Mouse (Mus musculus): Measurements from ENCODE around the gene Zfp382. TPM values are rescaled to one million over a fixed set of nuclear protein-coding genes. Genes with fewer than 3 reads are reported as not detected.
A peak's percentile ranks its signal among the peaks of the same experiment; 100 is the strongest.
"Not testable (repeated sequence)": the region's sequence is repeated elsewhere in the genome, so short reads cannot be mapped to it uniquely, and the experiment has no call there.

Zfp382 gene
- polyA plus RNA-seq, 1 experiment from 2014 or later: 6.6 TPM

DNA sequence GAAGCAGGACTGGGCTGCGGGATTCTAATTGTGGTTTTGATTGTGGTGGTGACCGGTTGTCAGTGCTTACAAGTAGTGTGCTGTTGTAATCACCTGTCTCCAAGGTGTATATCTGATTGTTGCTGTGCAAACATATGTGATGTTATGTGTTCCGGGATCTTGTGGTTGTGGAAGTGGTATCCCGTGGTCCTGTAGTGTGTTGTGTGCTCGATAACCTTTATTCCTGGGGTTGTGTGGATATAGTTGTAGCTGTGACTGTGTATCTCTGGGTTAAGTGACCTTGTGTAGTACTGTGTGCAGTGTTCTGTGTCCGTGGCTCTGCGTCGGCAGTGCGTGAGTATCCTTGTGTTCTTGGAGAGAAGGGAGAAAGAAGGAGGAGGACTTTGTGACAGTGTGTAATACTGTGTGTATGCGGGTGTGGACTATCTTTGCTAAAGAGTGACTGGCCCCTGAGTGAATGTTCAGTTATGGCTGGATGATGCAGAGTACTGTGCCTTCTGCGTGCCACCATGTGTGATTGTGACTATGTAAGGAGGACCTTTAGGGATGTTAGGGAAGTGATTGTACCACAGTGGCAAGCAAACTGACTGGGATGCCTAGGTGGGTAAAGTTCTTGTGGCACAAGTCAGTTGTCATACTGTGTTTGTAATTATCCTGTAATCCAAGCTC, 48.7 kb downstream of the Zfp382 start:
- Histone ChIP-seq H3K27me3 (replicated peaks; ENCODE audit: control insufficient read depth, insufficient read depth, low read length) (no peaks in the 10 kb centered on the region), H3K4me1 (ENCODE audit: control insufficient read depth, insufficient read depth, low read length) (peaks cover 16% of the 10 kb centered on the region), H3K4me3 (ENCODE audit: low read length) (peak overlapping the region; percentile 72), H3K9ac (ENCODE audit: low read depth, low read length) (peak overlapping the region; percentile 90), H3K36me3 (ENCODE audit: control insufficient read depth, insufficient read depth, low read length) (peaks cover 17% of the 10 kb centered on the region), H3K4me2 (ENCODE audit: low read depth, low read length) (peak overlapping the region; percentile 78), H3K9me3 (ENCODE audit: control insufficient read depth, low read length) (peaks cover 20% of the 10 kb centered on the region), H3K27ac (ENCODE audit: low read length) (peak overlapping the region; percentile 85)
- no peak; the same call in none of the 2 replicates for ATAC-seq
- 19% methylated on average over 11 of the region's 11 CpGs for WGBS

DNA sequence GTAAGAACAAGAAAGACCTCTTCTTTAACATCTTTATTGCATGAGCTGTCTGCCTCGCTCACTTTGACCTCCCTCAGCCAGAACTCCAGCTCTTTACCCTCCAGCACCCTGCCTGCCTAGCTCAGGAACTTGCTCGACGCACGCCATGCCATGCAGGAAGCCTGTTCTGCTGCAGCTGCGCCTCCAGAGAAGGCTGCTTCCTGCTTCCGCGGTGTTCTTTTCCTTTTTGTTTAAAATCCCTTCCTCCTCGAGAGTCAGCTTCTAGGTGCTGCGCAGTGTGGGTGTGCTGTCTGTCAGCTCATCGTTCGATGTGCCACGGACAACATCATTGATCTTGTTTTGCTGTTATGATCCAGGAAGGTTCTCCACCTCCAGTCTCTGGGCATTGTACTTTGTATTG, 54.7 kb downstream of the Zfp382 start:
- 76% methylated on average over 12 of the region's 12 CpGs for WGBS
- no peak for ATAC-seq

DNA sequence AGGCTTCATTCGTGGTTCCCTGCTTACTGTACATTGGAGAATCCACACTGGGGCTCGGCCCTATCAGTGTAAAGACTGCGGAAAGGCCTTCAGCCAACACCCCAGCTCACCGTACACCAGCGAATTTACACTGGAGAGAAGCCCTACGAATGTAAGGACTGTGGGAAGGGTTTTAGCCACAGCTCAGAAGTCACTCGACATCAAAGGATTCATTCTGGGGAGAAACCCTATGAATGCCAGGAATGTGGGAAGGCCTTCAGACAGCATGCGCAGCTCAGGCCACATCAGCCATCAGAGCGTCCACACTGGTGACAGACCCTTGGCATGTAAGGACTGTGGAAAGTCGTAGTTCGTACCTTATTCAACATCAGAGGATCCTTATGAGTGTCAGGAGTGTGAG, 56.5 kb downstream of the Zfp382 start:
- no peak for ATAC-seq
- Histone ChIP-seq H3K9me3 (ENCODE audit: control insufficient read depth, low read length) (no peaks in the 10 kb centered on the region), H3K27ac (ENCODE audit: low read length) (no peak overlapping the region), H3K36me3 (ENCODE audit: control insufficient read depth, insufficient read depth, low read length) (peaks cover 5% of the 10 kb centered on the region; the same call in 1 of the 2 replicates), H3K4me2 (ENCODE audit: low read depth, low read length) (no peak overlapping the region), H3K4me1 (ENCODE audit: control insufficient read depth, insufficient read depth, low read length) (no peaks in the 10 kb centered on the region), H3K27me3 (replicated peaks; ENCODE audit: control insufficient read depth, insufficient read depth, low read length) (no peaks in the 10 kb centered on the region), H3K4me3 (ENCODE audit: low read length) (no peak overlapping the region), H3K9ac (ENCODE audit: low read depth, low read length) (no peak overlapping the region)
- 81% methylated on average over 11 of the region's 11 CpGs for WGBS

More for the DNA sequence above, 54.7 kb downstream of the Zfp382 start:
- Histone ChIP-seq H3K9ac (ENCODE audit: low read depth, low read length) (no peak overlapping the region), H3K4me1 (ENCODE audit: control insufficient read depth, insufficient read depth, low read length) (no peaks in the 10 kb centered on the region), H3K4me3 (ENCODE audit: low read length) (no peak overlapping the region), H3K9me3 (ENCODE audit: control insufficient read depth, low read length) (no peaks in the 10 kb centered on the region), H3K27ac (ENCODE audit: low read length) (no peak overlapping the region), H3K27me3 (replicated peaks; ENCODE audit: control insufficient read depth, insufficient read depth, low read length) (no peaks in the 10 kb centered on the region), H3K4me2 (ENCODE audit: low read depth, low read length) (no peak overlapping the region), H3K36me3 (ENCODE audit: control insufficient read depth, insufficient read depth, low read length) (peaks cover 5% of the 10 kb centered on the region; the same call in 1 of the 2 replicates)

DNA sequence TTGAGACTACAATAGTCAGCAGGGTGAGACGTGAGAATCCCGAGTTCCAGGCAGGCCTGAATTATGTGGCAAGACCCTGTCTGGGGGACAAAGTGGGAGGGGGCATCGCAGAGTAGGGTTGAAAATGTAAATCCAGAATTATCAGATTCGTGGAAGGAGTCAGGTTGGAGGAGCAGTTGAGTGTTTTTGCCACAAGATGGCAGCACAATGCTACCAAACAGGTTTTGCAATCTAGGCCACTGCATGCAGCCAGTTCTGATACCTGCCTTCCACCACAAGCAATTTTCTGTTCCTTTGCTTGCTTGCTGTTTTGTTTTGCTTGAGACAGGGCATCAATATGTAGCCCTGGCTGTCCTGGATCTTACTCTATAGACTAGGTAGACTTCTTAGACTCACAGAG, 59.6 kb downstream of the Zfp382 start:
- Histone ChIP-seq H3K4me3 (ENCODE audit: low read length) (no peak overlapping the region), H3K36me3 (ENCODE audit: control insufficient read depth, insufficient read depth, low read length) (peaks cover 5% of the 10 kb centered on the region; the same call in 1 of the 2 replicates), H3K4me1 (ENCODE audit: control insufficient read depth, insufficient read depth, low read length) (peaks cover 6% of the 10 kb centered on the region), H3K4me2 (ENCODE audit: low read depth, low read length) (no peak overlapping the region), H3K27me3 (replicated peaks; ENCODE audit: control insufficient read depth, insufficient read depth, low read length) (no peaks in the 10 kb centered on the region), H3K27ac (ENCODE audit: low read length) (no peak overlapping the region), H3K9ac (ENCODE audit: low read depth, low read length) (no peak overlapping the region), H3K9me3 (ENCODE audit: control insufficient read depth, low read length) (no peaks in the 10 kb centered on the region)
- WGBS: 4% methylated on average over 4 of the region's 4 CpGs
- ATAC-seq: no peak

DNA sequence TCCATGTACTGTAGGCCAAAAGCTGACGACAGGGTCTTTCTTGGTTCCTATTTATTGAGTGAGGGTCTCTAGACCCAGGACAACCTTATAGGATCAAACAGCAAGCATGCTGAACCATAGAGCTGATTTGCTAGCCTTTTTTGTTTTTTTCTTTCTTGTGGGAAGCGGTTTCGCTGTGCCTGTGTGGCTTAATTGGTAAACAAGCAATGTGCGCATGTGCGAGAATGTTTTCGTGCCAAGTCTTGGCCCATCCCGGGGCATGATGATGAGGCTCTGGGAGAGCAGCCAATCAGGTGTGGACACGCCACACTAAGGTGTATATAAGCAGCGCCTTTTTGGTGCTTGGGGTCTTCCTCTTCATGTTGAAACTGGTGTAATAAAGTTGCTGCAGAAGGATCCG, 60.2 kb downstream of the Zfp382 start:
- H3K4me1 ChIP-seq (ENCODE audit: control insufficient read depth, insufficient read depth, low read length); H3K27me3 ChIP-seq (replicated peaks; ENCODE audit: control insufficient read depth, insufficient read depth, low read length); H3K4me2 ChIP-seq (ENCODE audit: low read depth, low read length); ATAC-seq; H3K27ac ChIP-seq (ENCODE audit: low read length); H3K9ac ChIP-seq (ENCODE audit: low read depth, low read length); H3K9me3 ChIP-seq (ENCODE audit: control insufficient read depth, low read length); H3K36me3 ChIP-seq (ENCODE audit: control insufficient read depth, insufficient read depth, low read length); H3K4me3 ChIP-seq (ENCODE audit: low read length): not testable (repeated sequence)
- WGBS: 95% methylated on average over 10 of the region's 10 CpGs

DNA sequence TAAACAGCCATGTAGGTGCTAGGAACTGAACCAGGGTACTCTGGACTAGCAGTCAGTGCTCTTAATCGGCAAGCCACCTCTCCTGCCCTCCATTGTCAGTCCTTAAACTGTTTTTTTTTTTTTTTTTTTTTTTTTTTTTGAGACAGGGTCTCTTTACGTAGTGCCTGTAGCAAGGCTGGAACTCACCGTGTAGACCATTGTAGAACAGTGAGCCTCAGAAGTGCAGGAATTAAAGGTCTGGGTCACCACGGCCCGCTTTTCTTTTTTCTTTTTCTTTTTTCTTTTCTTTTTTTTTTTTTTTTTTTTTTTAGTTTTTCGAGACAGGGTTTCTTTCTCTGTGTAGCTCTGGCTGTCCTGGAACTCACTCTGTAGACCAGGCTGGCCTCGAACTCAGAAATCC, 61.4 kb downstream of the Zfp382 start:
- not testable (repeated sequence) for H3K4me1 ChIP-seq (ENCODE audit: control insufficient read depth, insufficient read depth, low read length); H3K27ac ChIP-seq (ENCODE audit: low read length); H3K27me3 ChIP-seq (replicated peaks; ENCODE audit: control insufficient read depth, insufficient read depth, low read length); H3K36me3 ChIP-seq (ENCODE audit: control insufficient read depth, insufficient read depth, low read length); H3K9ac ChIP-seq (ENCODE audit: low read depth, low read length); H3K4me2 ChIP-seq (ENCODE audit: low read depth, low read length); ATAC-seq; H3K4me3 ChIP-seq (ENCODE audit: low read length); H3K9me3 ChIP-seq (ENCODE audit: control insufficient read depth, low read length)
- WGBS: 74% methylated on average over 6 of the region's 7 CpGs

DNA sequence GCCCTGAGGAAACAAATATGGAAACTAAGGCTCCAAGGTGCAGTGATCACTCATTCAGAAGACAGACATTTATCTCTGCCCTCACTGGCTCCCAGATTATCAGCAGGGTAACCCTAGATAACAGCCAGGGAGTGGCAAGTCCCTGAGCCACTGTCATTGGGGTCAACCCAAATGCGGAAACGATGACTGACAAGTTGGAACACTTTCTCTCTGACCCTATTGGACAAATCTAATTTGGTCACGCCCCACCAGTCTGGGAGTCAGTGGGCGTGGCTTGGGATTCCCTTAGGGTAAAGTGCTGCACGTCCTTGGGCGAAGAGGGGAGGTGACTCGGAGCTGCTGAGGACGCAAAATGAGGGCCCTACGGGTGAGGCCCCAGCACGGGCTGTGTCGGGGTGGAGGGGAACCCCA, 62.1 kb downstream of the Zfp382 start, which contains the start of gene Cox7a1:
TSS of gene Cox7a1 (plus strand) at position 266 of the 411 bp plus-strand sequence.
- Histone ChIP-seq H3K9ac (ENCODE audit: low read depth, low read length) (peak within 1 kb of the TSS; percentile 49), H3K36me3 (ENCODE audit: control insufficient read depth, insufficient read depth, low read length) (peaks cover 3% of the 10 kb centered on the region)
- WGBS: 2% methylated on average over 11 of the region's 11 CpGs

More for the DNA sequence above, 62.1 kb downstream of the Zfp382 start, which contains the start of gene Cox7a1:
- Histone ChIP-seq H3K27ac (ENCODE audit: low read length) (peak within 1 kb of the TSS; percentile 75), H3K27me3 (replicated peaks; ENCODE audit: control insufficient read depth, insufficient read depth, low read length) (no peaks in the 10 kb centered on the region), H3K4me3 (ENCODE audit: low read length) (peak within 1 kb of the TSS; percentile 39), H3K9me3 (ENCODE audit: control insufficient read depth, low read length) (no peaks in the 10 kb centered on the region), H3K4me1 (ENCODE audit: control insufficient read depth, insufficient read depth, low read length) (peaks cover 6% of the 10 kb centered on the region), H3K4me2 (ENCODE audit: low read depth, low read length) (peak within 1 kb of the TSS; percentile 60)
- ATAC-seq: peak; percentile 92

Small RNA genes lying within 50 kb of the gene (microRNA-seq; reads per million reads assigned to microRNA genes)
- gene Gm23368: not detected

Other genes starting within 250 kb of the Zfp382 start
- gene Zfp27, start 215.4 kb upstream of the Zfp382 start, polyA plus RNA-seq (2015; fragmentation: Nextera tagmentation; extraction: Ambion mirVana): 6.6 and 7.1 TPM in 2 replicates
- gene Zfp383, start 213.7 kb upstream of the Zfp382 start, polyA plus RNA-seq (2015; fragmentation: Nextera tagmentation; extraction: Ambion mirVana): 2.7 TPM in 2 replicates
- 5.4 and 6.4 TPM in 2 replicates for gene Zfp74, start 167.9 kb upstream of the Zfp382 start, polyA plus RNA-seq (2015; fragmentation: Nextera tagmentation; extraction: Ambion mirVana)
- 9.1 and 11.6 TPM in 2 replicates for gene Zfp568, start 138.0 kb upstream of the Zfp382 start, polyA plus RNA-seq (2015; fragmentation: Nextera tagmentation; extraction: Ambion mirVana)
- 2.0 and 2.2 TPM in 2 replicates for gene Zfp14, start 70.6 kb upstream of the Zfp382 start, polyA plus RNA-seq (2015; fragmentation: Nextera tagmentation; extraction: Ambion mirVana)
- gene Zfp82, start 49.0 kb upstream of the Zfp382 start, polyA plus RNA-seq (2015; fragmentation: Nextera tagmentation; extraction: Ambion mirVana): 4.2 and 4.4 TPM in 2 replicates
- gene Gm26920, start 31.5 kb upstream of the Zfp382 start, polyA plus RNA-seq (2015; fragmentation: Nextera tagmentation; extraction: Ambion mirVana): 0.62 TPM in 1 of 2 replicates, not detected in the other
- 4.3 and 5.3 TPM in 2 replicates for gene Zfp566, start 31.4 kb upstream of the Zfp382 start, polyA plus RNA-seq (2015; fragmentation: Nextera tagmentation; extraction: Ambion mirVana)
- gene Zfp260, start 27.2 kb upstream of the Zfp382 start, polyA plus RNA-seq (2015; fragmentation: Nextera tagmentation; extraction: Ambion mirVana): 60.8 and 61.0 TPM in 2 replicates
- gene Zfp146, start 47.8 kb downstream of the Zfp382 start, polyA plus RNA-seq (2015; fragmentation: Nextera tagmentation; extraction: Ambion mirVana): 9.2 and 9.7 TPM in 2 replicates
- 41.5 and 50.1 TPM in 2 replicates for gene Cox7a1, start 62.2 kb downstream of the Zfp382 start, polyA plus RNA-seq (2015; fragmentation: Nextera tagmentation; extraction: Ambion mirVana)
- 80.2 and 86.9 TPM in 2 replicates for gene Capns1, start 76.9 kb downstream of the Zfp382 start, polyA plus RNA-seq (2015; fragmentation: Nextera tagmentation; extraction: Ambion mirVana)
- 99.2 and 103 TPM in 2 replicates for gene Polr2i, start 110.0 kb downstream of the Zfp382 start, polyA plus RNA-seq (2015; fragmentation: Nextera tagmentation; extraction: Ambion mirVana)
- 139 and 142 TPM in 2 replicates for gene Tbcb, start 110.3 kb downstream of the Zfp382 start, polyA plus RNA-seq (2015; fragmentation: Nextera tagmentation; extraction: Ambion mirVana)
- not detected in 2 replicates for gene Ovol3, start 113.8 kb downstream of the Zfp382 start, polyA plus RNA-seq (2015; fragmentation: Nextera tagmentation; extraction: Ambion mirVana)
- 0.22 and 0.37 TPM in 2 replicates for gene Thap8, start 158.2 kb downstream of the Zfp382 start, polyA plus RNA-seq (2015; fragmentation: Nextera tagmentation; extraction: Ambion mirVana)
- 5.7 and 7.3 TPM in 2 replicates for gene Wdr62, start 158.5 kb downstream of the Zfp382 start, polyA plus RNA-seq (2015; fragmentation: Nextera tagmentation; extraction: Ambion mirVana)
- gene Clip3, start 169.8 kb downstream of the Zfp382 start, polyA plus RNA-seq (2015; fragmentation: Nextera tagmentation; extraction: Ambion mirVana): 20.9 and 22.1 TPM in 2 replicates
- gene Alkbh6, start 186.8 kb downstream of the Zfp382 start, polyA plus RNA-seq (2015; fragmentation: Nextera tagmentation; extraction: Ambion mirVana): 68.8 and 70.6 TPM in 2 replicates
- 58.9 and 59.7 TPM in 2 replicates for gene Syne4, start 192.9 kb downstream of the Zfp382 start, polyA plus RNA-seq (2015; fragmentation: Nextera tagmentation; extraction: Ambion mirVana)
- 0.61 and 2.8 TPM in 2 replicates for gene E130208F15Rik, start 199.8 kb downstream of the Zfp382 start, polyA plus RNA-seq (2015; fragmentation: Nextera tagmentation; extraction: Ambion mirVana)
- 13.8 and 14.3 TPM in 2 replicates for gene Sdhaf1, start 202.0 kb downstream of the Zfp382 start, polyA plus RNA-seq (2015; fragmentation: Nextera tagmentation; extraction: Ambion mirVana)
- gene Lrfn3, start 240.8 kb downstream of the Zfp382 start, polyA plus RNA-seq (2015; fragmentation: Nextera tagmentation; extraction: Ambion mirVana): 2.5 and 3.0 TPM in 2 replicates

Measured in intestine, embryonic 16.5 days (tissue).